Mouse (Mus musculus) urinary bladder, postnatal 25 days (tissue): ENCODE measurements around the gene Cfap58.

Source experiments
- DNase-seq: peaks from one replicate; pipeline ENCODE4 v3.0.0; 2022; ENCODE audit warnings: low spot score

The Cfap58 gene

DNA sequence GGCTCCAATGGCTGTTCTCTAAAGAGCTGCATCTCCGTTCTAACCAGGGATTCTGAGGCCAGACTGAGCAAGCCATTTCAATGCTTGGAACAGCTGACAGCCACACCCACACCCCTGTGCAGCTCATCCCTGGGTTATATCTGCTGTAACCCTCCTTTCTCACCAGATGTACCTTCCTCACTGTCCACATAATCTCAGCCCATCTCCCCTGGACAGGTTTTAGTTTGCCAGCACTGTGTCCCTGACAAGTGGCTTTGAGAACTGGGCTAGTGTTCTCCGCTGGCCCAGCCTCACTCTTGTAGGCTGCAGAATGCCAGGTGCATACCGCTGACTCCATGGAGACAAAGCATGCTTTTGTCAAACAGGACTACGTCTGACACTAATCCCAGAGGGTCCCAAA lies 20.1 kb upstream of the Cfap58 start:
- DNase-seq: no peak

DNA sequence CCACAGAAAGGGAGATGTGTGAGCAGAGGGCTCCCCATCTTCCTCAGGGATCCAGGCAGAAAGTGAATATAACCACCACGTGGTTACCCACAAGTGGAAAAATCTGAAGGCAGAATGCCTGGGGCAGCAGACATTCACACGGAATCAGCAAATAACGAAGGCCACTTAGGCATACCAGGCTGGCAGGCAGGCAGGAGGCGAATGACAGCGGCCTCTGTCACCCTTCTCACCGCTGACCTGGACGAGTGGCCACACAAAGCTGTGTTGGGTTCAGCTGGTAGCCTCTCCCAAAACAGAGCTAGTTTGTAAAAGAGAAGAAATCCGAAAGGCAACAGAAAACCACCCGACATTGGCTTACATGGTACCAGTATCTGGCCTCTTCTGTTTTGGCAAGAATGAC lies 19.5 kb upstream of the Cfap58 start:
- no peak for DNase-seq

DNA sequence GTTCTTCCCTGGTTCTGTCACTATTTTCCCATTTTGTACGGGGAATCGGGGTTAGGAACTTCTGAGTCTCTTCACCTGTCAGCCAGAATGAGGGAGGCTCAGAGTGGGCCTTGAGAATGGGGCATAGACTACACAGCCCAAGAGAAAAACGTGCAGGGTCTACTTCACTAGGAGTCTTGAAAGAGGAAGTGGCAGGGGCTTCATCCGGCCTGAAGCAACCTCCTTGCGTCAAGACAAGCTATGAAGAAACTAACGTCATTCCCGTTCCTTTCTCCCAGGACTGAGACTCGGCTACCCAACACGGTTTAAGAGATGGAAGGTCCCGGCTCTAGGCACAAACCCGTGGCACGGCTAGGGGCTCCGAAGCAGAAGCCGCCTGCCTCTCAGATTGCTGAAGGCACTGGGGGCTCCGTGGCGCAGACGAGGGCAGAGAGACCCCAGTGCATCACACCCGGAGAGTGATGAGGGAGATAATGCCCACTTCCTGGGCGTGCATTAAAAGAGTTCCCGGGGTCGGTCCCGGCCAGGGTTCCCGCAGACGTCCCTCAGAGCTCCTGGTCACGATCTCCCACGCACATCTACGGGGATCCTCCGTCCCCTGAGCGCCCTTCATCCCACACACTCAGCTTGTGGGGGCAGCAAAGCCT lies 18.9 kb upstream of the Cfap58 start:
- DNase-seq: no peak

DNA sequence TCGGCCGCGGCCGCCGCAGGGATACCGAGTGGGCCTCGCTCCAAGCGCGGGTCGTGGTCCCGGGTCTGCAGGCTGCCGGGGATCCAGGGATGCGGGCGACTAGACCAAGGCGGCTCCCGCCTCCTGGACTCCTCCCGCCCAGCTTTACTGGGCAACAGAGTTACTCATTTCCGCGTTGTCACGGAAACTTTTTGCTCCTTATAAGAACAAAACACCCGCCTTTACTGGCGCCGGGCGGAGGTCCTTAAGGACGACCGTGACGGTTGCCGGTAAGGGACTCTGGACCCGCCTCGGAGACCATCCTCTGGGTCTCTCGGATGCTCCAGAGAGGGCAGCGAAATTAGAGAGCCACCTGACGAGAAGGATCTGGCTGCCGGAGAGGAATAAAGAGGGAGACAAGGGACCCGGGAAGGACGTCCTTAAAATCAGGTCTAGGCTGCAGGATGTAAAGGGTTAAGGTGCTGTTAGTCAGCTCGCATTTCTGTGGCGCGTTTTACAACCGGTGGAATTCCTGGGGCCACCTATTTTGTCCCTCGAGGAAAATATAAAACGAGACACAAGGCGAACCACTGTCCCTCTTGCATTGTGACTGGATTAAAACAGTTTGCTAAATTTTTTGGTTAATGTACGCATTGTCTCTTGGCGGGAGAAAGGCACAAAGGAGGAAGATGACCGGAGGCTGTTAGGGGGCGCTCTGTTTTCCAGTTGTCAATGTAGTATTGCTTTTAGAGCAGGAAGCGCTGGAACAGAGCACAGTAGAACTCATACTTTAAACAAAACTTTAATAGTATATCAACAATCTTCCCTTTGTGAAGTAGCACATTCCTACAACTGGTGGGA lies 18.1 kb upstream of the Cfap58 start, which contains the start of the genes Cfap43 and Itprip:
Gene Cfap43 (minus strand): TSS at position 162 of the 840 bp plus-strand sequence.
Gene Itprip (minus strand): TSS at position 174 of the 840 bp plus-strand sequence.
- DNase-seq: peak; percentile 75

DNA sequence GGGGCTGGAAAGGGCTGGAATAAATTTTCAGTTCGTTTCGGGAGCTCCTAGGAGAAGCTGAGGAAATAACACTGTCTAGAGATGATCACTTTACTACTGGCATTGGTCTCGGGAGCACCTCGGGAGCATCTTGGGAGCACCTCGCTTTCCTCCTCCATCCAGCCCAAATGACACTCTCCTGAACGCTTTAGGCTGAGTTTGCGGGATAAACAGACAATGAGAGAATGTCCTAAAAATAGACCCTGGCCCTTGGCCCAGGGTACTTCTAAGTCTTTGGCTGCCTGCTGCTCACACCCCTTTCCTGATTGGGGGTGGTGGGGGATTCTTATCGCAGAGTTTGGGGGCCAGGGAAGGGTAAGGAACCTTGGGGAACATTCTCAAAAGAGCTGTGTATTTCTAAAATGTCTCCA lies 17.5 kb upstream of the Cfap58 start:
- no peak for DNase-seq

DNA sequence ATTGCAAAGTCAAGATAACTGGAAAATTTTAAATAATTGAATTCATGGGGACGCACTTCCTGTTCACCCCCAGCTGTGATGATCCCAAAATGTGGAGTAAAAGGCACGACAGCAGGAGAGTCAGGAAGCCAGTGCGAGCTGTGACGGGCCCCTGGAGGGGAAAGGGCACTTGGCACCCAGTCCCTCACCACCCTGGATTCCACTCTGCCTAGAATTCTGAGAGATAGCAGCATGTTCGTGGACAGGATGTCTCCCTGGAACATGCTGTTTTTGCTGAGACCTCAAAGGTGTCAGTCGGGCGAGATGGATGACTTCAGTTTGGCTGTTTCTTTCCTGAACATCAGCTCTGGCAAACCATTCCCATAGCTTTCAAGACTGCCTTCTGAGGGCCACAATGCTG lies 11.7 kb upstream of the Cfap58 start:
- no peak for DNase-seq

DNA sequence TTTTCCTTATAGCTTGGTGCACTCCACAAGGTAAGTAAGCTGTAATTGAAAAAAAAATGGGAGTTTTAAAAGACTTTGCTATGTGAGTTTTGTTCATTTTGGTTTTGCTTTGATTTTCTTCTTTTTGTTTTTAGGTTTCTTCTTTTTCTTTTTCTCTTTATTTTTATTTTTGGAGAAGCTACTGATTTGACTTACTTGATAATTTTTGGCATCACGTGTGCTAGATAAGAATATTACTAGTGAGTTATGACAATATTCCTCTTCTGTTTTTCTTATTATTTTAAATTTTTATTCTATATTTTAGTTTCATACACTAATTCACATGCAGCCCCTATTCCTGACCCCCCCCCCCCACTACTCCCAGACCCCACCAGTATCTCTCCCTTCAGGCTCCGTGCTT lies 10.4 kb upstream of the Cfap58 start:
- DNase-seq: no peak

DNA sequence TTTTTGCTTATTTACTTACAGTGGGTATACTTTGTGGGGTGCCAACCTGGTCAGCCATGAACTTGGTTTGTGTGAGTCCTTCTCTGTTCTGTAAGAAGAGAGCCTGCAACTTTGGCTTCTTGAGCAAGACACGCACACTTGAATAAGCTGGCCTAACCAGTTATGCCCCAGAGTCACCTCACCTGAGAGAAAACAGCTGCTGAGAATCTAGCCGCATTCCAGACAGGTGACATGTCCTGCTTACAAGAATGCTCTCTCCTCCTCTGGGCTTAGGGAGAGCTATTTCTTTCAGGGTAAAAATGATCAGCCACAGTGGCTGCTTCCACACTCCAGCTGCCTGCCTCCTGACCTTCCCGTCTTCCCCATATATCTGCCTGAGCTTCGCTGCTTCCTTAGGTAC lies 8.4 kb upstream of the Cfap58 start:
- DNase-seq: no peak

DNA sequence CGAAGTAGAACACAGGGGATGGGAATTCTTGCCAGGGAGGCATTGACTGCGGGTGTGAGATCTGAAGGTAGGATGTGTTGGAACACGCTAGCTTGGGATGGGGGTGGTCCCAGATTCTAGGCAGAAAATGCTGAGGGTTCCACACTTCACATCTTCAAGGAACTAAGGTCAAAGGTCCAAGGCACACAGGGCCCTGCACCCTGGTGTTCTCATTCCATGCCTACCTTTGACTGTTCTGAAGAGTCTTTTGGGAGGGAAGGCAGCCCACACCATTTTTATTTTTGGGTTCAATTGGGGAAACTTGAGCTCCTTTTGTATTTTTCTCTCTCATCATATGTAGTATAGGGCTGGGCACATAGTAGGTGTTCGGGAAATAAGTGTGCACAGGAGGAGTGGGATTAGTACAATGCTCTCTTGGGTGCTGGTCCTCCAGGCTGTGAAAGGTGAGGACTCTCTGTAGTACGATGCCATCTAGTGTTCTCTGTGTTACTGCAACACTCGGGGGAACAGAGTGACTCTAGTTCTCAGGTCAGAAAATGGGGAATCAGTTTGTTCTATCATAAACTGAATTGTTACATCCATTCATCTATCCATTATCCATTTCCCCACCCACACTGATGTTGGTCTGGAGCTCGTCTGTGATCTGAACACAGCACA lies 5.4 kb upstream of the Cfap58 start:
- DNase-seq: no peak

DNA sequence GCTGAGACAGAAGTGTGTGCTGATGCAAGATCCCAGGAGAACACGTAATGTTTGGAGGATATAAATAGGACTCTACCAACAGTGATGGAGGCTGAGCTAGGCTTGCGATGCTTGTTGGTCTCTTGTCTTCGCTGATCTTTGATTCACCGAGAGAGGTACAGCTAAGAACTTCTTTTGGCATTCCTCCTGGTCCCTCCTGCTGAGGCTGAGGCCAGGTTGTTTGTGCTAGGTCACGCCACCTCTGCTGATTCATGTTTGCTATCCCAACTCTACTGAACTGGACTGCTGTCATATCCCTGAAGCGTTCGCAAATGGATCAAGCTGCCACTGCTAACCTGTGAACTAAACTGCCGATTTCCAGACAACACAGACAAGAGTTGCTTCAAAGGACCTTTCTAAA lies 3.3 kb upstream of the Cfap58 start:
- no peak for DNase-seq

DNA sequence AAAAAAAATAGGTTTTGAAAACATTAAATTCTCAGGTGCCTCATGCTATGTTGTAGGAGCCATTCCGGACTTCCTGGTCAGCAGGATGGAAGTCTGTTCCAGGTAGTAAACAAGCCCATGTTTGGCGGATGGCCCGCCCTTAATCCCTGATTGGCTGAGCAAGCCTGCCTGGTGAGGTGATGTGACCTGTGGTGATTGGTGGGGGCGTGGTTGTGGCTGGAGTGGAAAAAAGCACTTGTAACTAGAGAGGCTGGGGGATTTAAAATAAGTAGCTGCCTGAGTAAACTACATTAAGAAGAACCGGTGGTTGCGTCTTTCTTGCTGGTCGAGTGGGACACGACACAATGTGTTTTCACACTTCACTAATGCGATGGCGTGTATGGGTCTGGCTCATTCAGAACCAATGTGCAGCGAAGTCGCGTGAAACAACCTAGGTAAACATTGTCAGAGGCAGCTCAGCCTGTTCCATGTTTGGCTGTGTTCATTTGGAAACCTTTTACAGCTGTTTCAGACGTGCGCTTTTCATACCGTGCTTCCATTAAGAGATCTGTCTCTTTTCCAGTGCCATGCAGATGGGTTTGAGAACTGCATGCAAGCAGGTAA lies 2.7 kb upstream of the Cfap58 start:
- DNase-seq: no peak

DNA sequence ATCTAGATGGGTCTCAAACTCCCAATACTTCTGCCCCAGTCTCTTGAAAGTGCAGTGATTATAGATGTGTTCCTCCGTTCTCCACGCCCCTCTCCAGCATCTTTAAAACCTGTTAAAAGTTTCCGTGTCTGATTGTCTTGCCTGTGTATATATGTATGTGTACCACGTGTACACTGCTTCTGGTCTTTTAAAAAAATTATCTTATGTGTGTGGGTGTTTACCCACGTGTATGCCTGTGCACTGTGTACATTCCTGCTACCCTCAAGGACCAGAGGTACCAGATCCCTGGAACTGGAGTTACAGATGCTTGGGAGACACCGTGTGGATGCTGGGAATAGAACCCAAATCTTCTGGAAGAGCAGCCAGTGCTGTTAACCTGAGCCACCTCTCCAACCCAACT lies 1.9 kb upstream of the Cfap58 start:
- DNase-seq: no peak

DNA sequence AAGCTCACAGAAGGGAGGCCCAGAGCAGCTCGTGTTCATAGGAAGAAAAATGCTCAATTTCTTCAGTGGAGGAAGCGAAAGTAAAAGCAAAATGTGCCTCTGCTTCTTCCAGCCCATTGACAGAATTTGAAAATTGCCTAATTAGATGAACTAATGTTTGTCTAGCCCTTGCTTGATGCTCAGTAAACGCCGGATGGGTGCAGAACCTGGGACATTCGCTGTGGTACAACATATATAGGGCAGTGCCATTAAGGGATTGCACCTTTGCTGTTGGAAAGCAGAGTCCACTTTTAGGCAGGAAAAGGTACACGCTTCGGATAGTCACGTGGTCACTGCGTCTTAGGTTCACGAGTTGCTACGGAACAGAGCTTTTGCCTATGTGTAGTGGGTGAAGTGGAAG lies 985 bp upstream of the Cfap58 start:
- no peak for DNase-seq

DNA sequence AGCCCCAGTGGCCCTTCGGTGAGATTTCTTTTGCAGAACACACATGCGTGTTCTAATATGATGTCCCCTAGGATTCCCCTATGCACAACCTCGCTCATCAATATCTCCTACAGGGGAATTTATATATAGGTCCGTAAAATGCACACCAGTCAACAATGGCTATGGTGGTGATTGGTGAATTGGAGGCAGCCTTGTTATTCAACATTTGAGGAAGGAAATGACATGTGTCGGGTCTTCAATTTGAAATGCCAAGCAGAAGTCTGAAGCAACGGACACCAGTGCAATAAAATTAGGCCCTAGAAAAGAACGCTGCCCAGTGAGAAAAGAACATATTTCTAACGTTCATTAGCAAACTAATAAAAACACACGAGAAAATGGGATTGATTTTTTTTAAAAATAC lies 537 bp upstream of the Cfap58 start:
- no peak for DNase-seq

DNA sequence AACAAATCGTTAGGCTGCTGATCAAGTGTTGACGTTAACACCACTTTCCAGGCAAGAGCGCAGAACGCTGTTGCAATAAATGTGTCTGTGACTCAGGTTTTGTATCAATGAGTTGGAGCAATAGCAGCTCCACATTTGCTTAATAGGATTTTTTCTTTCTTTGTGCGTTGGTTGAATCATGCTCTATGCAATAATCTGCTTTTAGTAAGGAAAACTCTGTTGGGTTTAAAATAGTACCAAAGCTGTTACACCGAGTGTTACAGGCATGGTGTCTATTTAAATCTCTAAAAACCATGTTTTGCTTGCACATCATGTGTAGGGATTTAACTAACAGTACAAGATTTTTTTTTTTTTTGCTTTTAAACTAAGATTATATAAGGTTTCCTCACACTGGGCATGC lies 1.9 kb downstream of the Cfap58 start:
- no peak for DNase-seq

DNA sequence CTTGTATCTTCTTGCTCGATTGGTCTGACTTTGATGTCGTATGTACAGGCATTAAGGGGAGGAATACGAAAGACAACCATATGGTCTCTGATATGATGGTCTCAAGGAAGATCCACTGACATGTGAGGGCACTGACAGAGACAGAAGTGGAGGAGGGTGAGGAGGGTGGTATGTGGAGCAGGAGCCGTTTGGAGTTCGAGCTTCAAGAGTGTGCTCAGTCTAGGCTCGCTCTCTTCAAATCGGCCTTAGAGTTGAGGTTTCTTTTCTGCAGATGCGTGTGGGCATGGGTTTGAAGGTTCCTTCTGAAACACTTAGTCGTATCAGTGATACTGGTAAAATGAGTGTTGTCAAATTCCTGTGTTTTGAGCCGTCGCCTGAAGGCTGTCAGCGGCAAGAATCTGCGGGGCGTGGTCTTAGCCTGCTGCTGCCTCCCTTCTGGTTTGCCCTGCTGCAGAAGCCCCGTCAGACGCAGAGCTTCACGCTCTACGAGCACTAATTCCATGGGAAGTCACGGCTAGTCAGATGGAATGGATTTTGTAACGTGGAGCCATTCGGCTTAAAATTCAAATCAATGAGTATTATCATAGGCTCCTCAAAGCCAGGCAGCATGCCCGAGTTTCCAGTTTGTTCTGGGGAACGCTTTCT lies 9.5 kb downstream of the Cfap58 start:
- DNase-seq: no peak

DNA sequence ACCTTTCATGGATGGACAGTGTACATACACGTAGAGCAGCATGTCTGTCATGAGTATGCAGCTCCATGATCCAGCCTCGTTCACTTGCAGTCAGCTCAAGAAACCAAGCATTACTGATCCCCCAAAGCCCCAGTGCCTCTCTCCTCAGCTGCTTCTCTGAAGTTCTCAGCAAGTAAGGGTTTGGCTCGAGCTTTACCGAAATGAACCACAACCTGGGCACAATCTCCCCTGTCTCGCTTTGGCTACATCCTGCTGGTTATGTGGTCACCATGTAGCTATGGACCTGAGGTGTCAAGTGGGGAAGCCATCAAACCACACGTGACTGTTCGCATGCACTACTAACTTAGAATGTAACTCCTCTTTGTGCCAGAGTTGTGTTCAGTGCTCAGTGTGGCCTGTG lies 13.5 kb downstream of the Cfap58 start:
- DNase-seq: no peak

DNA sequence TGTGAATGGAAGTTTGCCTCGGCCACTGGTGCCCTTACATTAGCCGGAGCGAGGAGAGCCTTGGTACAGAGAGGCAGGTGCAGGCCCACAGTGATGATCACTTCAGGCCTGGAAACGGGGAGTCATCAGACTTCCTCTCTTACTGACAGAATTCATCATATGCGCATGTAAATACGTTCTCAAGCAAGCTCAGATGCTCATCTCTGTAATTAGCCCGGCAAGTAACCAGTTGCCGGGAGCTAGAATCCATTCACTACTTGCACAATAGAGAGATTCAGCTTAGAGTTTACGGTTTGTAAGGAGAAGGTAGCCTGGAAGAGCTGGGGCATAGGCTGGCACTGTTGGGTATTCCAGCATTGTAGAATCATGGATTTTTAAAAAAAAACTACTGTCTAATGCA lies 15.7 kb downstream of the Cfap58 start:
- no peak for DNase-seq

DNA sequence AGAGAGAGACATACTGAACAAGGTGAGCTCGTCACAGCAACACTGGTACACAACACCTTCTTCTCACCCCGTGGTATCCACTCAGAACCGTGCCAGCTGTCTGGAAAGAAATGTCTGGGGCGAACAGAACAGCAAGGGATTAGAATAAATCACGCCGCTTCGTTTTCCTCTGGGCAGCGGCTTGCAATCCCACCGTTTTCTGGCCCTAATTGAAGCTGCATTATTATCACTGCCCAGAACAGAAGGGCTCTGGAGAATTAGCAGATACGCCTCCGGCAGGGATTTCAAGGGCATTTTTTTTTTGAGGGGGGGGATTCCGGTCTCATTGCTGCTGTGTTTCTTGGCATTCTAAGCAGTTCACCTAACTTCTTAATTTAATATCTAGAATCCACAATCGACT lies 20.7 kb downstream of the Cfap58 start:
- DNase-seq: no peak

DNA sequence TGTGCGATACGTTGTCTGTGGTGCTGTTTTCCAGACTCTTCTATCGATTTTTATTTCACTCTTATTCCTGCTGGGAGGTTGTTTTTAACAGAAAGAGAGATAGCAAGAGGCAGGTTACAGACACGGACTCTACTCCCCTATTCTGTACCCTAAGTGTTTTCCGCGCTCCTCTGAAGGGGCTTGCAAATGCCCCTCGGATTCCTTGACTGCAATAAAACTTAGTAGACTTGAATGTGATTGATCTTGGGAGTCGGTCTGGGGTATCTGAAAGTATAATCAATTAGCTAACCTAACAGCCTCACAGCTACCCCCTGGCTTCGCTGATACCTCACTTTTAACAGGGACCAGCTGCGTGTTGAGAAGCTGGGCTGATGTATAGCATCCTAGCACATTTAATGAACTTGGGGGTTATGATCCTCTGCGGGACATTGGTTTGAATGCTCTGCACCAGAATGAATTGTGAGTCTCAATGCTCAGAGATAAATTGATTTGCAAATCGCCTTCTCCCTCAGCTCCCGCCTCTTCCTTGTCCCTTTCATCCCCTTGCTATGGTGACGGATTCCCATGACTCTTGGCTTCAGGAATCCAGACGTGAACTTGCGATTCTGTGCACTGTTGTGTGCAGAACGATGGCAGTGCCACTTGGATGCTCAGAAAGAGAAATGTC lies 31.7 kb downstream of the Cfap58 start:
- no peak for DNase-seq

DNA sequence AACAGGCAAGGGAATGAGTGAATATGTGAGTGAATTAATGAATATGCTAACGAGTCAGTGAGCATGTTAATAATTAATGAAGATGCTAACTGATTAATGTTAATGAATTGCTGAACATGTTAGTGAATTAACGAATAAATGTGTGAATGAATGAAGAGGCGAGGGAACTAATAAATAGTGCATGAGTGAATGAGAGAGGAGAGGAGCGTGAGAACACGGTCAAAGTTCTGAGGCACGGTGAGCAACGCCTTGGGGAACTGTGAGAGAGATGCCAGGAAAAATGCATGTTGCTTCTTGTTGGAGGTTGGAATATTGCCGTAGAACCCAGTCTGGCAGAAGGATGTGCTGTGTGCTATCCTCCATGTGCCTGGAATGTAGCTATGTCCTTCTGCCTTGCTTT lies 33.6 kb downstream of the Cfap58 start:
- no peak for DNase-seq
